Mouse (Mus musculus) neural tube, embryonic 11.5 days (tissue): ENCODE measurements at regions not wholly inside any gene's neighbourhood (a gene's known extent, or its start where the extent isn't known, plus 50 kb on each side); places are given as distances from the start of the nearest gene placed in this dataset.
"Not testable (repeated sequence)": the region's sequence is repeated elsewhere in the genome, so short reads cannot be mapped to it uniquely, and the experiment has no call there.

Experiments used
- ATAC-seq: fragments of 200-750 bp; cut with Nextera tagmentation; 2 replicates; pipeline ENCODE4 v1.8.0; 2017; ENCODE audit warnings: moderate number of reproducible peaks, mild to moderate bottlenecking, moderate TSS enrichment, moderate library complexity; ENCODE audit not compliant: insufficient read depth, low FRiP score, low TSS enrichment
- DNase-seq: peaks from one replicate; pipeline ENCODE4 v3.0.0-alpha.2; 2015; ENCODE audit warnings: low spot score
- H3K27ac ChIP-seq: fragments of 300-500 bp; sonication (generic); 2 replicates; pipeline ENCODE4 v1.5.1; 2014; ENCODE audit warnings: low read depth, mild to moderate bottlenecking, low read length
- H3K27me3 ChIP-seq: fragments of 300-500 bp; sonication (generic); 2 replicates; pipeline ENCODE4 v1.6.1; 2014; ENCODE audit warnings: mild to moderate bottlenecking, low read length, mixed read lengths; ENCODE audit not compliant: control insufficient read depth, insufficient read depth
- H3K36me3 ChIP-seq: fragments of 300-500 bp; sonication (generic); 2 replicates; pipeline ENCODE4 v1.6.1; 2014; ENCODE audit warnings: mild to moderate bottlenecking, low read length, moderate library complexity, mixed read lengths; ENCODE audit not compliant: control insufficient read depth, insufficient read depth
- H3K4me1 ChIP-seq: fragments of 300-500 bp; sonication (generic); 2 replicates; pipeline ENCODE4 v1.6.1; 2014; ENCODE audit warnings: low read length, mixed read lengths; ENCODE audit not compliant: control insufficient read depth, insufficient read depth
- H3K4me2 ChIP-seq: fragments of 300-500 bp; sonication (generic); 2 replicates; pipeline ENCODE4 v1.6.1; 2014; ENCODE audit warnings: low read depth, mild to moderate bottlenecking, moderate library complexity
- H3K4me3 ChIP-seq: fragments of 300-500 bp; sonication (generic); 2 replicates; pipeline ENCODE4 v1.5.1; 2014; ENCODE audit warnings: low read depth, low read length
- H3K9ac ChIP-seq: fragments of 300-500 bp; sonication (generic); 2 replicates; pipeline ENCODE4 v1.6.1; 2014; ENCODE audit warnings: mild to moderate bottlenecking, low read length
- H3K9me3 ChIP-seq: fragments of 300-500 bp; sonication (generic); 2 replicates; pipeline ENCODE4 v1.6.1; 2016; ENCODE audit warnings: low read length; ENCODE audit not compliant: control insufficient read depth
- WGBS: fragments of 180-500 bp; shearing (Covaris S2); extraction: QIAGEN DNeasy Blood & Tissue Kit; methylation state at CpG from one replicate; pipeline ENCODE4 v1.1.7; 2014; 5-methylcytosine and 5-hydroxymethylcytosine counted together

GRCm38 (mm10) chr8:103710871-103711270, 390.6 kb upstream of the Cdh5 start:
- DNase-seq, H3K4me2 ChIP-seq, H3K9ac ChIP-seq, H3K27ac ChIP-seq, H3K4me1 ChIP-seq, H3K27me3 ChIP-seq, H3K4me3 ChIP-seq, ATAC-seq, H3K9me3 ChIP-seq, H3K36me3 ChIP-seq: not testable (repeated sequence)
- 91% methylated on average over 7 of the region's 7 CpGs for WGBS

DNA sequence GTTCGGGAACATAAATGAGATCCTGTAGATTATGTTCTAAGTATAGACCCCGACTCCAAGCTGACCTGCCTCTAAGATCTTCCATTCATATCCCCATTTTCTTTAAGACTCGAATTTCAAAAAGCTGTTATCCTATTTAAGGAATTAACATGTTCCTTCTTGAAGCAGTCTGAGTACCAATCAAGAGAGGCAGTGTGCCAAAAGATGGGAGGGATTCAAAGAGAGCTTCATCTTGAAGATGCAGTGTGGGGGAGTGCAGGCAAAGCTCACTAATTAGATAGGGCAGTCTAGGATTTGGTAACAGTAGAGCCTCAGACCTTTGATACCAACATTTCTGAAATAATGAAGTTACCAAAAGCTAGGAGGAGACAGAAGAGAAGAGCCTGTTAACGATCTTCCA, 383.7 kb upstream of the Cdh5 start:
- Histone ChIP-seq H3K4me3 (no peak overlapping the region), H3K27me3 (no peaks in the 10 kb centered on the region), H3K36me3 (no peaks in the 10 kb centered on the region), H3K4me2 (no peak overlapping the region), H3K27ac (no peak overlapping the region), H3K9ac (no peak overlapping the region), H3K9me3 (no peaks in the 10 kb centered on the region), H3K4me1 (no peaks in the 10 kb centered on the region)
- DNase-seq (no peak), ATAC-seq (no peak)
- 86% methylated on average over 4 of the region's 4 CpGs for WGBS

DNA sequence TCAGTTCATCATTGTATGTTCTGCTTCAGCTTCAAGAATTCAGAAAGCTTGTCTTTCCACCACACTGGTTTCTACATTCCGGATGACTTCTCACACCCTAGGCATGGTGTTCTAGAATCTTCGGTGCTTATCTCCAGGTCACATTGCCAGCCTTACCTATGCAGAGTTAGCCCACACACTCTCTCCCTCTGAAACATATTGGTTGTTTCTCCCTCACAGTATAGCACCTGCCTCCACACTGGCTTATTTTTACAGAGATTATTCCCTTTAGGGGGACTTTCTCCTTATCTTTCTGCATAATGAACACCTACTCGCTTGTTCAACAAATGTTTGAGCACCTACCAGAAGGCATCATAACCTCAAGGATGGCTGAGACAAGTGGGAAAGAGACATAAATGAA, 368.0 kb upstream of the Cdh5 start:
- Histone ChIP-seq H3K4me2 (no peak overlapping the region), H3K27ac (no peak overlapping the region), H3K4me3 (no peak overlapping the region), H3K27me3 (no peaks in the 10 kb centered on the region), H3K4me1 (no peaks in the 10 kb centered on the region), H3K36me3 (no peaks in the 10 kb centered on the region), H3K9ac (no peak overlapping the region), H3K9me3 (no peaks in the 10 kb centered on the region)
- DNase-seq (no peak), ATAC-seq (no peak)
- 96% methylated on average over 3 of the region's 3 CpGs for WGBS

DNA sequence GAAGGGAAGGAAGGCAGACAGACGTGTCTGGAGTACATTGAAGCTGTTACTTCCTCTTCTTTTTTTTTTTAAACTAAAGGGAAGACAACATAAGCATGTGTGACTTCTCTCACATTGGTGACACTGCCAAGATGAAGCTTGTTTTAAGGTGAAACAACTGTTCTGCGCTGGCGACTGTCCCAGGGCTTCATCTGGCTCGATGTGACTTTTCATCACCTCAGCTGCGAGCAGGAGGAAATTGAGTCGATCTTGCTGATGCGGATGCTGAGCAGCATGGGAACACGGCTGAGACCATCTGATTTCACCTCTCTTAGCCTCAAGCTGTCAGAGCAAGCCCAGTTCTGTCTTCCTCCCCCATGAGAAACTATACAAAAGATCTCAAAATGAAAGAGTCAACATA, 363.1 kb upstream of the Cdh5 start:
- no peak for ATAC-seq
- 84% methylated on average over 8 of the region's 8 CpGs for WGBS

GRCm38 (mm10) chr8:103741395-103741794, 360.0 kb upstream of the Cdh5 start:
- Histone ChIP-seq H3K27me3 (no peaks in the 10 kb centered on the region), H3K36me3 (no peaks in the 10 kb centered on the region), H3K4me2 (no peak overlapping the region), H3K9me3 (no peaks in the 10 kb centered on the region), H3K9ac (no peak overlapping the region), H3K4me3 (no peak overlapping the region), H3K4me1 (no peaks in the 10 kb centered on the region), H3K27ac (no peak overlapping the region)
- DNase-seq (no peak), ATAC-seq (no peak)
- 78% methylated on average over 8 of the region's 8 CpGs for WGBS

More for the DNA sequence above, 363.1 kb upstream of the Cdh5 start:
- H3K4me1 ChIP-seq = no peaks in the 10 kb centered on the region
- H3K4me2 ChIP-seq = no peak overlapping the region
- no peak overlapping the region for H3K9ac ChIP-seq
- no peak overlapping the region for H3K27ac ChIP-seq
- H3K27me3 ChIP-seq = no peaks in the 10 kb centered on the region
- no peaks in the 10 kb centered on the region for H3K9me3 ChIP-seq
- DNase-seq = no peak
- H3K4me3 ChIP-seq = no peak overlapping the region
- H3K36me3 ChIP-seq = no peaks in the 10 kb centered on the region

DNA sequence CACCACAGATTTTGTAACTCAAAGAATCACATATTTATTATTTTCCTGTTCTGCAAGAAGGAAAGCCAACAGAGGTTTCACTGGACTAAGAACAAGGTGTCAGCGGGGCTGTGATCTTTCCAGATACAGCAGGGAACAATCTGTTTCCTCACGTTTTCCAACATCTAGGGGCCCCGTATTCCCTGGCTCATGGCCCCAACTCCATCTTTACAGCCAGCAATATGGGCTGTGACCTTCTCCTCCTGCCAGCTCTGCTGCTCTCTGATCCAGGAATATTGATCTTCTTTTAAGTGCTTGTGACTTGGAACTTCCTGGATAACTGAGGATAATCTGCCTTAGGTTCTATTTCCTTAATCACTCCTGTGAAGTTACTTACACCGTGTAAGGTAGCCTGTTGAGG, 352.7 kb upstream of the Cdh5 start:
- DNase-seq = no peak
- Histone ChIP-seq H3K36me3 (no peaks in the 10 kb centered on the region), H3K4me1 (no peaks in the 10 kb centered on the region), H3K27ac (no peak overlapping the region), H3K4me3 (no peak overlapping the region), H3K27me3 (no peaks in the 10 kb centered on the region), H3K4me2 (no peak overlapping the region), H3K9ac (no peak overlapping the region), H3K9me3 (no peaks in the 10 kb centered on the region)
- no peak for ATAC-seq
- WGBS = 82% methylated on average over 4 of the region's 4 CpGs

DNA sequence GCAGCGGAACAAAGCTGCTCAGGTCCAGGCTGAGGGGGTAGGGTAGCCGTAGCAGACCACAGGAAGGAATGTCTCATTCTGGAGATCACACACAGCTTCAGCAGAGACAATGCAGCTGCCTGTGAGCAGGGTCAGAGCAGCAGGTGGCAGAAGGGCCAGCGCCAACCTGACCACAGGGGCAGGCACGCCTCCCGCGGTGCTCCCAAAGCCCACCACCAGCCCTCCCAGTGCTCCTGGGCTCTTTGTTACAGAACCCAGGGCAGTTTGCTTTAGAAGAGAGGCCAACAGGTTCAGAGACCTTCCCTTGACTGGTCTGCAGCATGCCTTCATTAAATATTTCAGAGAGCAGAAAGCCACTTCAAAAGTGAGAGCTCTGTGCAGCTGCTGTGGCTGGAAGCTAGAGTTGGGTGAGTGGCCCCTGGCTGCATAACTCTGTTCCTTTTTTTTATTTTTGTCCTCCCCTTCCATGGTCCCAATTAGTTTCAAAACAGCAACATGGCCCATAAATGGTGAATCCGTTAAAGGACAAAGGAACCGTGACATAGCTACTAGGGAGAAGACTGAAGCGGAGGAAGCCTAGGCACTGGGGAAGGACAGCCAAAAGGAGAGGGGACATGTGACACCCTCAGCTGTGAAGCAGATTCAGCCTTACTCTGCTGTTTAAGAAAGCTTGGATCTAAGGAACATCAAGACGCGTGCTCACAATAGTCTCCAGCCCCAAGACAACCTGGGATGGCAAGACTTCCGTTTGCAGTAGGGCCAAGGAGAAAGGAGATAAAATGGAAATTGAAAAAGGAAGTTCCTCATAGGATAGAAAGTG, 350.9 kb upstream of the Cdh5 start:
- no peak for ATAC-seq
- Histone ChIP-seq H3K4me3 (no peak overlapping the region), H3K27me3 (no peaks in the 10 kb centered on the region), H3K9ac (no peak overlapping the region), H3K9me3 (no peaks in the 10 kb centered on the region), H3K4me2 (no peak overlapping the region), H3K36me3 (no peaks in the 10 kb centered on the region), H3K27ac (no peak overlapping the region), H3K4me1 (no peaks in the 10 kb centered on the region)
- DNase-seq = peak; percentile 16
- WGBS = 32% methylated on average over 12 of the region's 12 CpGs

DNA sequence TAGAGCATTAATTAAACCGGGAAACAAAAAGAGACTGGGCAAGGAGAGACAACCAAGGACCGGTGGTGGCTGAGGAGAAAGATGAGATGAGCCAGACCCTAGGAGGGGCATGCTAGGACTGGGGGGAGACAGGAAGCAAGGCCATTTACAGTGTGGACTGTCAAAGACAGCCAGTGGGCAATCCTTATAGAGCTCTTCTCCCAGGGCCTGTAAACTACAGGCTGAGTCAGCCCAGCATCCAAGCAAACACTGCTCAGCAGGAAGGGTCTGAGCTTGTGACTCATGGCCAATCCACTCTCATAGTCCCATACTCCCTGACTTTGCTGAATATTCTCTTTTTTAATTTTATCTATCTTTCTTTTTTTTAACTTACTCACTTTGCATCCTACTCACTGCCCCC, 350.3 kb upstream of the Cdh5 start:
- DNase-seq = no peak

GRCm38 (mm10) chr8:103763821-103764220, 337.6 kb upstream of the Cdh5 start:
- H3K36me3 ChIP-seq = no peaks in the 10 kb centered on the region
- 93% methylated on average over 1 of the region's 1 CpGs for WGBS
- no peaks in the 10 kb centered on the region for H3K9me3 ChIP-seq
- no peak for DNase-seq
- no peak overlapping the region for H3K4me3 ChIP-seq
- no peak overlapping the region for H3K4me2 ChIP-seq
- H3K9ac ChIP-seq = no peak overlapping the region
- no peaks in the 10 kb centered on the region for H3K27me3 ChIP-seq
- ATAC-seq = no peak
- H3K27ac ChIP-seq = no peak overlapping the region
- no peaks in the 10 kb centered on the region for H3K4me1 ChIP-seq

More for the DNA sequence above, 350.3 kb upstream of the Cdh5 start:
- Histone ChIP-seq H3K4me3 (no peak overlapping the region), H3K9me3 (no peaks in the 10 kb centered on the region), H3K27ac (no peak overlapping the region), H3K9ac (no peak overlapping the region), H3K4me2 (no peak overlapping the region), H3K4me1 (no peaks in the 10 kb centered on the region), H3K36me3 (no peaks in the 10 kb centered on the region), H3K27me3 (no peaks in the 10 kb centered on the region)
- ATAC-seq = no peak
- 83% methylated on average over 2 of the region's 2 CpGs for WGBS
